Mouse (Mus musculus) mouse trophoblast stem cell (cell line): ENCODE results near the gene Dst.

Experiments used
- in situ Hi-C, 2 experiments: fragments of 300-500 bp; cut with MseI, MboI; formaldehyde crosslinking; loops; 2 replicates in 1 of 2; 3 replicates in 1 of 2; pipeline ENCODE4 v1.15.1; 2025

The Dst gene

GRCm38 (mm10) chr1:34167151-34168057 is 259.4 kb downstream of the Dst start:
- in situ Hi-C loops, result loop anchor here in 1 of 2 experiments (5.0 to 10.0 kb wide), 2 partner anchors 45 to 113 kb away; no protein-coding TSS in a partner anchor

GRCm38 (mm10) chr1:34169086-34169485 is 261.1 kb downstream of the Dst start:
- in situ Hi-C loops, result loop anchor here in 1 of 2 experiments (5.0 to 10.0 kb wide), 2 partner anchors 47 to 114 kb away; no protein-coding TSS in a partner anchor

GRCm38 (mm10) chr1:34174517-34174916 is 266.5 kb downstream of the Dst start:
- in situ Hi-C loops, result no loop called here

- in situ Hi-C loops, result no loop called here
Measured at GRCm38 (mm10) chr1:34174961-34175360, 266.9 kb downstream of the Dst start.

GRCm38 (mm10) chr1:34178022-34178727 is 270.1 kb downstream of the Dst start:
- in situ Hi-C loops, result no loop called here

GRCm38 (mm10) chr1:34179756-34180155 is 271.7 kb downstream of the Dst start:
- in situ Hi-C loops, result no loop called here

GRCm38 (mm10) chr1:34182406-34183249 is 274.6 kb downstream of the Dst start:
- in situ Hi-C loops, result no loop called here

GRCm38 (mm10) chr1:34183250-34183926 is 275.4 kb downstream of the Dst start:
- in situ Hi-C loops, result no loop called here

GRCm38 (mm10) chr1:34184266-34184665 is 276.2 kb downstream of the Dst start:
- in situ Hi-C loops, result no loop called here

GRCm38 (mm10) chr1:34186033-34186432 is 278.0 kb downstream of the Dst start:
- in situ Hi-C loops, result no loop called here

- in situ Hi-C loops, result no loop called here
Measured at GRCm38 (mm10) chr1:34187501-34187900, 279.5 kb downstream of the Dst start.

- in situ Hi-C loops, result no loop called here
Measured at GRCm38 (mm10) chr1:34188721-34189236, 280.8 kb downstream of the Dst start.

GRCm38 (mm10) chr1:34189318-34189717 is 281.3 kb downstream of the Dst start:
- in situ Hi-C loops, result no loop called here

- in situ Hi-C loops, result no loop called here
Measured at GRCm38 (mm10) chr1:34189970-34190369, 281.9 kb downstream of the Dst start.

- in situ Hi-C loops, result no loop called here
Measured at GRCm38 (mm10) chr1:34192174-34192573, 284.1 kb downstream of the Dst start.

- in situ Hi-C loops, result no loop called here
Measured at GRCm38 (mm10) chr1:34200791-34201190, 292.8 kb downstream of the Dst start.

GRCm38 (mm10) chr1:34201483-34201882 is 293.5 kb downstream of the Dst start:
- in situ Hi-C loops, result no loop called here

GRCm38 (mm10) chr1:34211704-34212103 is 303.7 kb downstream of the Dst start:
- in situ Hi-C loops, result no loop called here

GRCm38 (mm10) chr1:34216456-34216855 is 308.4 kb downstream of the Dst start:
- in situ Hi-C loops, result loop anchor here in 1 of 2 experiments (5.0 kb wide), 1 partner anchor 196 kb away; no protein-coding TSS in a partner anchor

GRCm38 (mm10) chr1:34218323-34218722 is 310.3 kb downstream of the Dst start:
- in situ Hi-C loops, result loop anchor here in 1 of 2 experiments (5.0 kb wide), 1 partner anchor 194 kb away; no protein-coding TSS in a partner anchor
